Mouse (Mus musculus): ENCODE measurements around the gene Lrrc3c. TPM values are rescaled to one million over a fixed set of nuclear protein-coding genes. Genes with fewer than 3 reads are reported as not detected.

The Lrrc3c gene
- polyA plus RNA-seq (2012; rRNA removed): not detected in 2 replicates

GRCm38 (mm10) chr11:98597991-98598390, at the start of gene Lrrc3c:
Gene Lrrc3c, plus strand, starts transcription at chr11:98598291.

GRCm38 (mm10) chr11:98550975-98551828, 46.9 kb upstream of the Lrrc3c start, which contains the start of gene Zpbp2:
Gene Zpbp2, plus strand, starts transcription at chr11:98551097.

GRCm38 (mm10) chr11:98586892-98587563, 11.1 kb upstream of the Lrrc3c start, which contains the start of gene Ormdl3:
Gene Ormdl3, minus strand, starts transcription at chr11:98587368.

GRCm38 (mm10) chr11:98625611-98626410, 27.7 kb downstream of the Lrrc3c start, which contains the start of the genes Gm12355 and Gsdma3:
Gene Gm12355, minus strand, starts transcription at chr11:98625661.
Gene Gsdma3, plus strand, starts transcription at chr11:98626360.

GRCm38 (mm10) chr11:98646459-98646858, 48.4 kb downstream of the Lrrc3c start, which contains the start of gene Gsdma2:
Gene Gsdma2, plus strand, starts transcription at chr11:98646759.

Other genes starting within 250 kb of the Lrrc3c start
- gene Ppp1r1b, start 249.9 kb upstream of the Lrrc3c start, polyA plus RNA-seq (2012; rRNA removed): 0.03 and 0.07 TPM in 2 replicates
- gene Stard3, start 239.9 kb upstream of the Lrrc3c start, polyA plus RNA-seq (2012; rRNA removed): 14.5 and 15.8 TPM in 2 replicates
- gene Tcap, start 214.5 kb upstream of the Lrrc3c start, polyA plus RNA-seq (2012; rRNA removed): 0.05 and 0.27 TPM in 2 replicates
- not detected in 2 replicates for gene Pnmt, start 211.8 kb upstream of the Lrrc3c start, polyA plus RNA-seq (2012; rRNA removed)
- gene Pgap3, start 197.8 kb upstream of the Lrrc3c start, polyA plus RNA-seq (2012; rRNA removed): 2.8 and 3.0 TPM in 2 replicates
- 1.0 and 1.1 TPM in 2 replicates for gene Erbb2, start 185.8 kb upstream of the Lrrc3c start, polyA plus RNA-seq (2012; rRNA removed)
- 31.4 and 33.3 TPM in 2 replicates for gene Mien1, start 159.3 kb upstream of the Lrrc3c start, polyA plus RNA-seq (2012; rRNA removed)
- gene Grb7, start 151.9 kb upstream of the Lrrc3c start, polyA plus RNA-seq (2012; rRNA removed): 16.0 and 16.1 TPM in 2 replicates
- 0.12 and 0.14 TPM in 2 replicates for gene Ikzf3, start 52.3 kb upstream of the Lrrc3c start, polyA plus RNA-seq (2012; rRNA removed)
- 0.25 and 0.54 TPM in 2 replicates for gene Zpbp2, start 47.2 kb upstream of the Lrrc3c start, polyA plus RNA-seq (2012; rRNA removed)
- gene Ormdl3, start 10.9 kb upstream of the Lrrc3c start, polyA plus RNA-seq (2012; rRNA removed): 24.1 and 28.1 TPM in 2 replicates
- gene Gm12355, start 27.4 kb downstream of the Lrrc3c start, polyA plus RNA-seq (2012; rRNA removed): 0.12 and 0.22 TPM in 2 replicates
- gene Gsdma3, start 28.1 kb downstream of the Lrrc3c start, polyA plus RNA-seq (2012; rRNA removed): not detected in 2 replicates
- gene Gsdma2, start 48.5 kb downstream of the Lrrc3c start, polyA plus RNA-seq (2012; rRNA removed): not detected in 2 replicates
- 0.01 TPM in 1 of 2 replicates, not detected in the other for gene Gsdma, start 66.1 kb downstream of the Lrrc3c start, polyA plus RNA-seq (2012; rRNA removed)
- 72.1 and 78.6 TPM in 2 replicates for gene Psmd3, start 84.3 kb downstream of the Lrrc3c start, polyA plus RNA-seq (2012; rRNA removed)
- not detected in 2 replicates for gene Csf3, start 103.0 kb downstream of the Lrrc3c start, polyA plus RNA-seq (2012; rRNA removed)
- gene Med24, start 131.1 kb downstream of the Lrrc3c start, polyA plus RNA-seq (2012; rRNA removed): 23.2 and 24.6 TPM in 2 replicates
- gene Thra, start 142.3 kb downstream of the Lrrc3c start, polyA plus RNA-seq (2012; rRNA removed): 14.0 and 14.7 TPM in 2 replicates
- 0.46 and 0.65 TPM in 2 replicates for gene Nr1d1, start 177.0 kb downstream of the Lrrc3c start, polyA plus RNA-seq (2012; rRNA removed)
- 16.7 and 18.8 TPM in 2 replicates for gene Msl1, start 197.2 kb downstream of the Lrrc3c start, polyA plus RNA-seq (2012; rRNA removed)
- gene Casc3, start 206.6 kb downstream of the Lrrc3c start, polyA plus RNA-seq (2012; rRNA removed): 13.3 and 14.1 TPM in 2 replicates
- 0.53 and 0.55 TPM in 2 replicates for gene Rapgefl1, start 238.5 kb downstream of the Lrrc3c start, polyA plus RNA-seq (2012; rRNA removed)